Mouse (Mus musculus) left cerebral cortex, postnatal 4 days (tissue): ENCODE results near the gene Rab25. TPM values are rescaled to one million over a fixed set of nuclear protein-coding genes. Genes with fewer than 3 reads are reported as not detected.

Experiments used
- DNase-seq: peaks from one replicate; pipeline ENCODE4 v3.0.0-alpha.2; 2022
- intact Hi-C: fragments of 180-260 bp; cut with DNase I; formaldehyde crosslinking; loops from one replicate; pipeline ENCODE4 v1.15.1; 2025
- total RNA-seq, 2 experiments: library from RNA; stranded (reverse); gene quantifications; 2 replicates each; pipeline ENCODE4 v1.2.3; 2021

The Rab25 gene
- total RNA-seq, 2 experiments from 2014 or later, result 0.83 TPM; not detected in 1

DNA sequence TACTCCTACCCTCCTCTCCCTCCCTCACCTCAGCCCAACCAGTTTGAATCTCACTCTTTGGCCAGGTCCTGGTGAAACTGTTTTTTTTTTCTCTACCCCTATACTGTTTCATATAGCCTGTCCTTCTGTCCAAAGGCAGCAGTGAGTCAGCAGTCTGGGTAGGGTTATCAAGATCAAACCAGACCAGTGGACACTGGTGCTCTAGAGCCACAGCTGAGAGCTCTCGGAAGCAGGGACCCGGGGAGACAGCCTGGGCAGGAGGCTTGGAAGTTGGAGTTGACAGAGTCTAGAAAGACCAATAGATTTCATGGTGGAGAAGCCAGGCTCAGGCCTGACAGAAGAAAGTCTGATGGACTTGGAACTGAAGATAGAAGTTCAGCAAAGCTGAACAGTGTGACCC is 20.5 kb upstream of the Rab25 start:
- DNase-seq, result no peak
- intact Hi-C loops, result no loop called here

DNA sequence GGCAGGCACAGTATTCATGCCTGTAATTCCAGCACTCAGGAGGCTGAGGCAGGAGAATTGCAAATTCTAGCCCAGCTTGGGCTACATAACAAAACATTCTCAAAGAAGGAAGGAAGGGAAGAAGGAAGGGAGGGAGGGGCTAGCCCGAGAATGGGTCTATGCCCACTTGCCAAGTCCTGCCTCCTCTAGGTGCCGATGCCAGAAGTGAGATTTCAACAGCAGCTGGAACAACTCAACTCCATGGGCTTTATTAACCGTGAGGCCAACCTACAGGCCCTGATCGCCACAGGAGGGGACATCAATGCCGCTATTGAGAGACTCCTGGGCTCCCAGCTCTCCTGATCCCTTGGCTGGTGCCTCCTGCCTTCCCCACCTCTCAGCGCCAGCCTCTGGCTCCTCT is 19.8 kb upstream of the Rab25 start:
- intact Hi-C loops, result no loop called here

DNA sequence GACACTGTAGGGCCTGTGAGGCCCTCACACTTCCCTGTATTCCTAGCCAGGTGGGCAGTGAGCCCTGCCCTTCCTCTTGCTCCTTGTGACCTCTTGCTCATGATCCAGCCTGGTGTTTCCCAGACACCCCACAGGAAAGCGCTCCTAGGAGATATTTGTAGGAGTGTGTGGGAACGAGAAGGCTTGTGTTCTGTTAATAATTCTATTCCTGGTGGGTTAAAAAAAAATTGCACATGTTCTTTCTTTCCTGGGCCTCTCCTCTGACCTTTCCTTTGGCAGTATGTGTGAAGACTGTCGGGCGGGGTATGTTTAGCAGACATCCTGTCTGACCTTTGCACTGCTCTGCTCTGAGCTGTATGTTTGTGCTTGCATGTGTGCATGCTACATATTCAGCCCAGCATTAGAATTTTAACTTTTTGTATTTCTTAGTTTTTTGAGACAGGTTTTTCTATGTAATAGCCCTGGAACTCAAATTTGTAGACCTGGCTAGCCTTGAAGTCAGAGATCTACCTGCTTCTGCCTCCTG is 18.5 kb upstream of the Rab25 start:
- no peak for DNase-seq
- intact Hi-C loops, result no loop called here

More for the DNA sequence above, 19.8 kb upstream of the Rab25 start:
- no peak for DNase-seq

DNA sequence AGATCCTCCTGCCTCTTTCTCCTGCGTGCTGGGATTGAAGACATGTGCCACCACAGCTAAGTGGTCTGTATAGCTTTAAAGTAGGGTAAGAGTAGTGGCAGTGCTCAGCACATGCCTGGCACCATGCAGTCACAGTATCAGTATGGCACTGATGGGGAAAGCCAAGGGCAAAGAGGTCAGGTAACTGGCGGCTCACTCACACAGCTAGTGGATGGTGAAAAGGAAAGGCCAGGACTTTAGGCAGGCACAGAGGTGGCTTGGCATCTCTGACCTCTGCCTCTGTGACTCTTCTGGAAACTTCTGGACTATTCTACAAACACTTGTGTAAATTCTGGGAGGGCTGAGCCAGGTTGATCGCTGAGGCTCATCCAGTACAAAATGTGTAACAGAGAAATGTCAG is 18.0 kb upstream of the Rab25 start:
- intact Hi-C loops, result no loop called here

DNA sequence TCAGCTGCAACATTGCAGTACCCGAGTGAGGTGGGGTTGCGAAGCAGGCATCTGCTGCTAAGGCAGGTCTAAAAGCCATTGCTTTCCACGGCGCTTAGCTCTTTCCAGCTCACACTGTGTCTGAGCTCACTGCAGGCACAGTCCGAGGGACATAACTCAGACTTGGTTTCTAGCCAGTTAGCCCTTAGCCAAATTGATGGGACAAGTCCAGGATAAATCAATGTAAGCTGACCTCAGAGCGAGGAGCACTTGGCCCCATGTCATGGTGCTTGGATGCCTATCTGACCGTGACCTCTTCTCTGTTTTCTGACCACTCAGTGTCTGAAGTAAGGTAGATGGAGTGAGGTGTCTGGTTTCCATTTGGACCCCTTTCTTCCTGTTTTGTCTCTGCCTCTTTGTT is 15.9 kb upstream of the Rab25 start:
- intact Hi-C loops, result no loop called here
- no peak for DNase-seq

More for the DNA sequence above, 18.0 kb upstream of the Rab25 start:
- DNase-seq, result no peak

DNA sequence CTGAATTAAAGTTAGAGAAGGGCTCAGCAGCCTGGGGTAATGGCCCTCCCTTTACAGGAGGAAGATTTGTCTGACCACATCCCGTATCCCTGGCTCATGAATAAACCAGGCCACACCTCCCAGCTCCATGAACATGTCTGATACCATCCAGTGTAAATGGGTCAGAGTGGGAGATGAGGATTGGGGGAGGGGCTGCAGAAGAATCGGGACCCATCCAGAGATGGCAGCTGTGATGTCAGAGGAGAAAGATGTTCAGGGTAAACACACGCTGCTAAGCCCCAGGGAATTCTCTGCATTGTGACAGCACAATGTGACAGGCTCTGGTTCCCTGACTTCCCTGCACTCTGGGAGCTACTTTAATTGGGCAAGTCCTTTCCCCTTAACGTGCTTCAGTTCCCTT is 15.3 kb upstream of the Rab25 start:
- intact Hi-C loops, result no loop called here
- no peak for DNase-seq

DNA sequence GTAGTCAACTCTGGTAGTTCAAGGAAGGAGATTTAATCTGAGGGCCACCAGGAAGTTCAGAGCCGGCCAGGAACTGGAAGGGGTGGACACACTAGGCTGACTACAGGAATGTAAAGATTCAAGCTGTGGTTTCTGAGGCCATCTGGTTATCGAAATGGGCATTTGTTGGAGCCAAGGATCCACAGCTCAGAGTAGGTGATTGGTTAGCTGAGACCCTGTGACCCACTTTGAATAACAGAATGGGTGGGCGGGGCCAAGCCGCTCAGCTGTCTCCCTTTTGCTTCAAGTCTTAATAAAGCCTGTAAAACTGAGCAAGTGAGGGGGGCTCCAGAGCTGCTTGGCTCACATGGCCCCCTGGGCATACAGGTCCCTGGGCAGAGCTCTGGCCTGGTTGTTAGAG is 13.9 kb upstream of the Rab25 start:
- DNase-seq, result no peak
- intact Hi-C loops, result no loop called here

DNA sequence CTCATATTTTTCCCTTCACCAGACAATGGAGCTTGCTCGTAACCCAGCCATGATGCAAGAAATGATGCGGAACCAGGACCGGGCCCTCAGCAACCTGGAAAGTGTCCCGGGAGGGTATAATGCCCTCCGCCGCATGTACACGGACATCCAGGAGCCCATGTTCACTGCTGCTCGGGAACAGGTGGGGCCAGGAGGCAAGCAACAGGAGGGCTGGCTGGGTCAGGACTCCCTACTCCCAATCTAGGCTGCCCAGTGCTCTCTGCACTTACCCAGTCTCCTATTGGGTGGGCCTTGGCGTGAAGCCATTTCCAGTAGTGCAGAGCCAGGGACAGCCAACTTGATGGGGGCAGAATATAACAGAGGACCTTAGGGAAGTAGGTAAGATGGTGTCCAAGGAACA is 11.5 kb upstream of the Rab25 start:
- no peak for DNase-seq
- intact Hi-C loops, result no loop called here

DNA sequence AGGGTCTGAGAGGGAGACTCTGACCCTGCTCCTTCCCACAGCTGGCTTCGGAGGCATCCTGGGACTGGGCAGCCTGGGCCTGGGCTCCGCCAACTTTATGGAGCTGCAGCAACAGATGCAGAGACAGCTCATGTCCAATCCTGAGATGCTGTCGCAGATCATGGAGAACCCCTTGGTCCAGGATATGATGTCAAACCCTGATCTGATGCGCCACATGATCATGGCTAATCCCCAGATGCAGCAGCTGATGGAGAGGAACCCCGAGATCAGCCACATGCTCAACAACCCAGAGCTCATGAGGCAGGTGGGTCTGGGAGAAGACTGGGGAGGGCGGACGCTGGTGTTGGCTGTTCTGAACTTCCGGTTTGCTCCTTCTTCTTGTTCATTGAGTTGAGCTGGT is 8.5 kb upstream of the Rab25 start:
- no peak for DNase-seq
- intact Hi-C loops, result no loop called here

DNA sequence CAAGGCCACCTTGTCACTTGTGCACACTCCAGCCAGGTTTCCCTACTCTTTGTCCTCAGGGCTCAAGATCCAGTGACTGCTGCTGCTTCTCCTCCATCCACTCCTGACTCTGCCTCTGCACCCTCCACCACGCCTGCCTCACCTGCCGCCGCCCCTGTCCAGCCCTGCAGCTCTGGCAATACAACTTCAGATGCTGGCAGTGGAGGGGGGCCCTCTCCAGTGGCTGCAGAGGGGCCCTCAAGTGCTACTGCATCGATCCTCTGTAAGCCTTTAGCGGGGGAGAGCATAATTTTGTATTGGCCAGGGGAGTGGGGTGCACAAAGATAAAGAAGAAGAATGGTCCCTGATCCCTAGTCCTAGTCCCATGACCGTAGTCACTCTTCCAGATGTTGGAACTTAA is 7.6 kb upstream of the Rab25 start:
- intact Hi-C loops, result no loop called here
- no peak for DNase-seq

DNA sequence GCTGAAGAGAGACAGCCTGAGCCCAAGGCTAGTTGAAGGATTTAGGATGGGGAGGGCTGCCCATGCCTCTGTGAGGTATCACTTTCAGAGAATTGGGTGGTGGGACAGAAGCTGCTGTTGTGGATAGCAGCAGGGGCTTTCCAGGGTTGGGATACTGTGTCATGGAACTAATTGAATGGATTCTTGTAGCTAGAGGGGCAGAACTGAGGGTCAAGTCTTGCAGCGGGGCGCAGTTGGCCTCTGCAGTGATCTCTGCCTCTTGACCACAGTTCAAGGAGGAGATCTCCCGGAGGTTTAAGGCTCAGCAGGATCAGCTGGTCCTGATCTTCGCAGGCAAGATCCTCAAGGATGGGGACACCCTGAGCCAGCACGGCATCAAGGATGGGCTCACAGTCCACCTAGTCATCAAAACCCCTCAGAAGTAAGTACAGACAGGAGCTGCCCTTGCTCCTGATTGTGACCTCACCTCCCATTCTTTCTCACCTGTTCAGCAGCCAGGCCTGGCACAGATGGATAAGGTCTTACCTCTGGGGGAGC is 7.0 kb upstream of the Rab25 start:
- intact Hi-C loops, result no loop called here
- DNase-seq, result no peak

DNA sequence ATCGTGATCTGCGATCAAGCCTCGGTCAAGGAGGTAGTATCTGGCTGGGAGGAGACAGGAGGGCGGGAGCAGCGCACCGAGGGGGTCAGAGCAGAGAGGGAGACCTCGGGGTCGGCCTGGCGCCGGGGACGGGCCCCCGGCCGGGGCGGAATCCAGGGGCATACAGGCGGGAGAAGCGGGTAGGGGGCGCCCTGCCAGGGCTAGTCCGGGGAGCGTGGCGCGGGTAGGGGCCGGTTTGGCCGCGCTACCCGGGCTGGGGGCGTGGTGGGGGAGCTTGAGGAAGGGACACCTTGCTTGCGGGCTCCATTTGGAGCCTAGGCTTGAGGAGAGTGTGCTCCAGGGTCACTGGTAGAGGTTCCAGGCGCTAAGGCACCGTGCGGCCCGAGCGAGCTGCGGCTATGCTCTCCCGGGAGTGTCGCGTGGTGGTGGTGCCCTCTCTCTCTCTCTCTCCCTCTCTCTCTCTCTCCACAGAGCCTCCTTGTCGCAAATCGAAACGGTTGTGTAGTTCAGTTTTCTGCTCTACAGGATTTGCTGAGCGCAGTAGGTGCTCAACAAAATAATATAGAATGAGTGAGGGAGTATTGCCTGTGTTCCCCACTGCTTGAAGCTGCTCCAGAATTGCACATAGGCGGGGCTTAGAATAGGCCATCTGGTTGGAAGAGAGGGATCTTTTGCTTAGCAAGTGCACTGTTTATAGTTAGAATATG is 5.9 kb upstream of the Rab25 start:
- intact Hi-C loops, result no loop called here
- peak; percentile 72 for DNase-seq

DNA sequence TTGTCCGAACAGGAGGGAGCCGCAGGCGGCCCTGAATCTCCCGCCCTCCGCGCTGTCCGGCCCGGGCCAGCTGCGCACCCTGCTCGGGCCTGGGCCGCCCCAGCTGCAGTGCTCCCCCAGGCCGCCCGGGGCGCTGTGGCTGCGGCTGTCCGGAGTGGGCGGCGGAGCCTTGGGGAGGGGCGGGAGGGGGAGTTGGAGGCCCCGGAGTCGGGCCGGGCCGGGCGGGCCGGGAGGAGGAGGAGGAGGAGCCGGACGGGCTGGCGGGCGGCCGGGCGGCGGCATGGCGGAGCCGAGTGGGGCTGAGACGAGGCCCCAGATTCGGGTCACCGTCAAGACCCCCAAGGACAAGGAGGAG is 5.4 kb upstream of the Rab25 start, which contains the start of gene Ubqln4:
Gene Ubqln4, plus strand, starts transcription at position 234 of the 355 bp plus-strand sequence.
- DNase-seq, result peak; percentile 94
- intact Hi-C loops, result no loop called here

DNA sequence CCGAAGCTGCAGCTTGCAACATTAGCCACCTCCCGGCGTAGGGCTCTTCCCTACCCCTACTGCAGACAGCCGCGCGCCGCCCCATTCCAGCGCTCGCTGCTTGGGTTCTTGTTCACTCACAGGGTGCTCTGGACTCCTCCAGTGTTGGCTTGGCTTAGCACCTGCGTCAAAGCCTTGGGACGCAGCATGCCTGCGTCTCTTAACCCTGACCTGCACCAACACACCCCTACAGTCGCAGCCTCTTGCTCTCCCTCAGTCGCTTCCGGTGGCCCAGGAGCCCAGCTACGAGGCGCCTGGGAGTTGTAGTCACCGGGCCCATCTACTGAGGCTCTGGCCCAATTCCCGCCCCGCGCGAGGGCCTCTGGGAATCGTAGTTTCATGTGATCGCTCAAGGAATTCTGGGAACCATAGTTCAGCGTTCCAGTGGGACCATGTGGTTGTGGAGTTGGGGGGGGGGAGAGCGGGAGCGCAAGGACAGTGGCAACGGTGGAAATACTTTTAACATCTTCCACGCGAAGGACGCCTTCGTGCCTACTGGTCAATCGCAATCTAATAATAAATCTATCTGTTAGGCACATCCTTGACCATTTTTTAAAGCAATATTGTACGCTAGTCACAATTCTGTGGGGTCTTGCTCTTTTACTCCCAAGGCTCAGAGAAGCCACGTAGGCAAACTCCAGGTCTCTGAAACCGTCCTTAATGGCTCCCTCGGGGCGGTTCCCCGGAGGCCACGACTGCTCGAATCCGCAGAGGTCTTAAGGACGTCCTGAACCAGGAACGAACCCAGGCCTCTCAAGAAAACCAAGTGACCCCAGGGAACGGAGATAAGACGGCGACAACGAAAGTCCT is 4.8 kb upstream of the Rab25 start, which contains the start of gene Lamtor2:
Gene Lamtor2, minus strand, starts transcription at position 399 of the 849 bp plus-strand sequence.
- DNase-seq, result peak; percentile 99
- intact Hi-C loops, result no loop called here

DNA sequence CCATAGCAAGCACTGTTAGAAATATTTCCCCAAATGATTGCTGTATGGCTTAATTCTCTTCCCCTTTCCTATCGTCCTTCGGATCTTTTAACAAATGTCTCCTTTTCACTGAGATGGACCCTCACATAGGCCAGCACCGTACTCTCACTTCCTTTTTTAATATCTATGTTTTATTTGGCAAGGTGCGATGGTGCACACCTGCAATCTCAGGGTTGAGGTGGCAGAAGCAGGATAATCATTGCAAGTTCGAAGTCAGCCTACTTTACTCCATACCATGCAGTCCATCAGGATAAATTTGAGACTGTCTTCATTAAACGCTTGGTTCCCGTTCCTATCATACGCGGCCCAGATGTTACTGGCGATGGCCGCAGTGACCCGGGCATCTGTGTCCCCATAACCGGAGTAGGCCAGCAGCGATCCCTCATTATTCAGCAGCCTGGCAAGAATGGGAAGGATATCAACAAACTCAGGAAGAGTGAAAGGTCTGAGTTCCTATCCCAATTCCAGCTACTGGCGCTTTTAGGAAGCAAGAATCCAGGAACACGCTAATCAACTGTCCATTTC is 4.1 kb upstream of the Rab25 start:
- DNase-seq, result no peak
- intact Hi-C loops, result no loop called here

DNA sequence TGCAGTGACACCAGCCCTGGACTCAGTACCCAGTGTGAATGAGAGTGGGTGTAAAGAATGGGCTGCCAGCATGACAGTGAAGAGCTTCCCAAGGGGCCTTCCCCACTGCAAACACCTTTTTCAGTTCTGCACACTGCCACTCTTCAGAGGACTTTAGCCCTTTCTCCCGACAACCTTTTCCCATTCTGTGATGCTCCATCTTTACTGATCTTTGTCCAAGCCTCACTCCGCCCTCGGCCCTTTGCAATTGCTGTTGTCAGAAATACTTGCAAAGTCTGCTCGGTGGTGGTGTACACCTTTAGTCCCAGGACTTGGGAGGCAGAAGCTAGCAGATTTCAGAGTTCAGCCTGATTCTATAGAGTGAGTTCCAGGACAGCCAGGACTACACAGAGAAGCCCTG is 3.5 kb upstream of the Rab25 start:
- no peak for DNase-seq

DNA sequence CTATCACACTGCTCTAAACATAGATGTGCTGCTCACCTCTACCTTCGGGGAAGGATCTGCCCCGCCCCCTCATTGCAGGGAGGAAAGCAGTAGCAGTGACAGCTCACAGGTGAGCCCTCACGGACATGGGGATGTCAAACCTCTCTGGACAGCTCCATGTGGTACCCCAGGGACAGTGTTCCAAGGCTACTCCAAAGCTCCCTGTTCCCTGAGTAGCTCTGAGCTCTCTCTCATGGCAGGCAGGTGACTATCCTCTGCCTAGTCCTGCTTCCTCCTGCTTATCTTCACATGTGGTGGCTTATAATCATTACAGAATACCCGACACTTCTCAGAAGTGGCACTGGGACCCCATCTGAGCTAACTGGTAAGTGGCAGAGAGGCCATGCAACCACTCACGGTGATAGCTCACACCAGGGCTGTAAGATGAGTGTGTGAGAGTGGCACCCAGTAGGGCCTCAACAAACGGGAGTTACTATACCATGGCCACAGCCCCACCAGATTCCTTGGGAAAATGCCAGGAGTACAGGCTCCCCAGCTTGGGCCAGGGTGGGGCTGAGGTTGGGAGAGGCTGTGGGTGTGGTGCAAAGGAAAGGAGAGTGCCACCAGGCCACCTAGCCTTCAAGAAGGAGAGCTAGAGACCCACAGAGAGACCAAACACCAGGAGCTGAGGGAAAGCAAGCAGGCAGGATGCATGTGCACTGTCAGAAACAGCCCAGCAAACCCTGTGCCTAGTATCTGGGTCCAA is 1.3 kb downstream of the Rab25 start:
- intact Hi-C loops, result no loop called here
- no peak for DNase-seq

More for the DNA sequence above, 3.5 kb upstream of the Rab25 start:
- intact Hi-C loops, result no loop called here

DNA sequence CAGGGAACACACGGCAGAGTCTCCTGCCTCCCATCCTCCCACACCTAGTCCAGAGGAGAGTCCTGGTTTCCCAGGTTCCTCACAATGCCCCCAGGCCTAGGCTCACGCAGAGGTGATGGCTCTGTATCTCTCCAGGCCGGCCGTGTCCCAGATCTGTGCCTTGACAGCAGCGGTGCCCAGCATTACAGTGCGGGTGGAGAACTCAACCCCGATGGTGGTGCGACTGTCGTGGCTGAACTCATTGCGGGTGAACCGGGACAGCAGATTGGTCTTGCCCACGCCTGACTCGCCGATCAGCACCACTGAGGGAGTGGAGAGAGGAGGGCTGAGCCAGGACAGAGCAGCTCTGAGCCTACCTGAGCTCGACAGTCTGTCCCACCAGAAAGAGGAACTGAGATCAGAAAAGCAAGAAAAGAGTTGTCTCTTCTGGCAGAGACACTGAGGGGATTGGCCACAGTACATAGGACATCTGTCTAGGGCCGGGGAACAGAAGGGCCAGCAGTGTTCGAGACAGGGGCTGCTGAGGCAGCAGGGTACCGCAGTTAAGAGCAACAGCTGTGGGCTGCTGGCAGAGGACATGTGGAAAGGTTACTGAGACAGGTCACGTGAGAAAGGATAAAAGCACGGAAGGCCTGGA is 3.0 kb downstream of the Rab25 start:
- intact Hi-C loops, result no loop called here
- no peak for DNase-seq

DNA sequence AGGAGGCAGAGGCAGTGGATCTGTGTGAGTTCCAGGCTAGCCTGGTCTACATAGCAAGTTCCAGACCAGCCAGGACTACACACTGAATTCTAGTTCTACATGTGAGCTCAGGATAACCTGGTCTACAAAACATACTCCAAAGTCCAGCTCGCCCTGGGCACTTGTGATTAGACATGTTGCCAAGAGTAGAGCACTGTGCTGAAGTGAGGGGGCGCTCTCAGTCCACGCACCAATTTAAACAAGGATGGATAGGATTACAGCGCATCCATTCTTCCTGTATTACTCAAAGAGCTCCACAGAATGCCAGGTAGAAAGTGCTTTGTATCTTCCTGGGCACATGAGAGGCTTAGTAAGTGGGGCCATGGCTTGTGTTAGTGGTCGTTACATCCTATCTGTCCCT is 3.6 kb downstream of the Rab25 start:
- no peak for DNase-seq
- intact Hi-C loops, result no loop called here
